Mouse (Mus musculus): ENCODE measurements around the gene Gsta3. TPM values are rescaled to one million over a fixed set of nuclear protein-coding genes. Genes with fewer than 3 reads are reported as not detected.

The Gsta3 gene
- polyA plus RNA-seq (2017; shearing (Covaris generic)): 1.6 TPM

DNA sequence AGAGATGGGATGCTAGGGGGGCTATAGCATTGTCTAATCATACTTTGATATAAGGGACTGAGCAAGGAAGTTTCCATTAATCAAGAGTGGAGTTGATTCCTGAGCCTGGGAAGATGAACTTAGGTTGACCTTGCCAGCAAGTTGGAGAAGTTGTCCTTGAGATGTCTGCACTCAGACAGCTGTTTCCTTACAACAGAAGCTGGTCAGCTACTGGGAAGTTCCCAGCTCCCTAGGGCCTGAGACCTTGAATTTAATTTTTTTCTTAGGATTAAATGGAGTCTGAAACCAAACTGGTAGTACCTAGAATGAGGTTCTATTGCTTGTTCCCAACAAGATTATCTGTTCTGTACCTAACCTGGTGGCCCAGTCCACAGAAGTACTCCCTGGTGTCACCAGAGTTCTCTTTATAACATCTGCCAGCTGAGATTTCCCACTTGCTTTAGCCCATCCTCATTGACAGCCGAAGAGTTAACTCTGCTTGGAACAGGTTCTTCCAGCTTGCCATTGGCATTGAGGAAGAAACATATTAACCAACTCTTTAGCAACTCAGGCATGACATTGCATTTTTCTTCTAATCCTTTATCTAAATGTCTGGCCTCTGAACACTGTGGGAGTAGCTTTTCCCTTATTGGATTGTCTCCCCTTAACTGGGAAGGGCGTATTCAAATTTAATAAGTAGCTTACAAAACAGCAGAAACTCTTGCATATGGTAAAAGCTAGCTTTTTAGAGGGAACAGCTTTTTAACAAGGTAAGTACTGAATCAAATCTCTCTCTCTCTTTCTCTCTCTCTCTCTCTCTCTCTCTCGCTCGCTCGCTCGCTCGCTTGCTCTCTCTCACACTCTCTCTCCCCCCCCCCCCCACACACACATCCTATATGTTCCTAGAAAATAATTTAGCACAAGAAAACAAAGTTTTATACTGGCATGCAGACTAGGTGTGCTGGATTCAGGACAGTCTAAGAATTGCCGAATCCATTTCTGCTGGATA is at the start of gene Gsta3:
TSS of gene Gsta3 (plus strand) at position 679 of the 988 bp plus-strand sequence.

DNA sequence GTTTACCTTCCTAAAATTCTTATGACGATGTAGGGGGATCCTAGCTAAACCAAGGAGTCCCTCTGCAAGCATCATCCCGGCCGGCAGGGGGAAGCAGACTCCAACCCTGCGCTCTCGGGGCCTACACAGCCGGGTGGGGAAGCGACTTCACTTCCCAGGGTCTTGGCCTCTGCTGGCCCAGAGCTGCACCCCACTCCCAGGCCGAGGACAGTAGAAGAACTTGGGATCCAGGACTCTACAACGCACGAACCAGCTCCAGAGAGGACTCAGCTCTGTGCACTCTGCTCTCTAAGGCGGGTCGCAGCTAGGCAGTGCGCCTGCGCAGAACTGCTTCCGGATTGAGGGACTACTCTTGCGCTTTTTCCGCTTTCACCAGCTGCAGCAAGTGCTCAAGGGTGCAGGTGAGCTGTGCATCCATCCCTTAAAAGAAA is 21.9 kb upstream of the Gsta3 start, which contains the start of gene Tmem14a:
TSS of gene Tmem14a (plus strand) at position 87 of the 431 bp plus-strand sequence.

Other genes starting within 250 kb of the Gsta3 start
- gene Tram2, start 161.4 kb upstream of the Gsta3 start, polyA plus RNA-seq (2017; shearing (Covaris generic)): 5.2 TPM
- 5.9 TPM for gene Tmem14a, start 22.0 kb upstream of the Gsta3 start, polyA plus RNA-seq (2017; shearing (Covaris generic))
- 3.7 TPM for gene Khdc1a, start 109.1 kb downstream of the Gsta3 start, polyA plus RNA-seq (2017; shearing (Covaris generic))
- not detected for gene Khdc1c, start 127.7 kb downstream of the Gsta3 start, polyA plus RNA-seq (2017; shearing (Covaris generic))
- not detected for gene Khdc1b, start 143.0 kb downstream of the Gsta3 start, polyA plus RNA-seq (2017; shearing (Covaris generic))

Measured in CD4-positive, CD25-positive, alpha-beta regulatory T cell, adult 9 weeks (primary cell).